Mouse (Mus musculus): ENCODE data around the gene Ttc38. TPM values are rescaled to one million over a fixed set of nuclear protein-coding genes. Genes with fewer than 3 reads are reported as not detected.

The Ttc38 gene
- 8.5 and 10.0 TPM in 2 replicates for polyA plus RNA-seq (2015; fragmentation: Nextera tagmentation; extraction: Ambion mirVana)

DNA sequence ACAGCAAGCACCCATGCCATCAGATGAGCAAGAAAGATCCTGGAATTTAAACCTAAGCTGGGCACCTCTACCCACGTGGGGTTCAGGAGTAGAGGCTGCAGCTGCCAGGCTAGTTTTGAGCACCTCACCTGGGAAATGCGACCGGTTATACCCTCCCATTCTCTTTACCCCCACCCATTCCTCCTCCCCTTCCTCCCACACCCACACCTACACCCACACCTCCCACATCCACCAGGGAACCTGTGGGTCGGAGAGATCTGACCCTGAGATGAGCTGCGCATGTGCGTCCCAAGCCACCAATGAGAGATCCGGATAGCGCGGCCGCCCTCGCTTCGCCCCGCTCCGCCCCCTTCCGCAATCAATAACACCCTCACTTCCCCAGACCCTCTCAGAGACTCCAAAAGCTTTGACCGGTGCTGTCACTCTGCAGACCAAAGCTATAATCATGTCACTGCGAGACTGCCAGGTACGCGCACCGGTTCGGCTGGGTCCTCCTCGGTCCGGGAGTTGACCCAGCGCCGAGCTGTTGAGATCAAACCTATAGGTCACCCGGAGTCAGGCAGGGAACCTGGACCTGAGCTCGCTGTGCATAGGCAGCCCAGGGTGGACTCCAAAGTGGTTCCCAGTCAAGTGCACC, at the start of gene Ttc38:
Gene Ttc38, plus strand, starts transcription at position 353 of the 637 bp plus-strand sequence.
- under 1% methylated on average over 27 of the region's 27 CpGs for WGBS
- Histone ChIP-seq H3K4me3 (replicated peaks) (peak within 1 kb of the TSS; percentile 55), H3K36me3 (no peaks in the 10 kb centered on the region), H3K4me2 (replicated peaks) (peak within 1 kb of the TSS; percentile 86), H3K27me3 (replicated peaks) (no peaks in the 10 kb centered on the region), H3K4me1 (replicated peaks) (peaks cover 7% of the 10 kb centered on the region; the same call in 1 of the 2 replicates), H3K9me3 (no peaks in the 10 kb centered on the region), H3K27ac (no peak within 1 kb of the TSS; the same call in 1 of the 2 replicates), H3K9ac (peak within 1 kb of the TSS; percentile 59)
- peak; percentile 95 for ATAC-seq

DNA sequence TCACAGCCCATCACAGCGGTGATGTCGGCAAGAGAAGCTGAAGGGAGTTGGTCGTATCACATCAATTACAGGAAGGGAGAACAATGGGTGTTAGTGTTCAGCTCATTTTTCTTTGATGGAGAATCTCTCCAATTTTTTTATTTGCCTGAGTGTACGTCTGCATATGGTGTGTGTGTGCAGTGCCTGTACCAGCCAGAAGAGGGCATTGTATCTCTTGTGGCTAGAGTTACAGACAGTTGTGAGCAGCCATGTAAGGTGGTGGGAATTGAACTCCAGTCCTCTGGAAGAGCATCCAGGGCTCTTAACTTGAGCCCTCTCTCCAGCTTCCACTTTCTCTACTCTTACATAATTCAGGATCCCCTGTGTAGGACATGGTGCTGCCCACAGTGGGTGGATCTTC, 49.0 kb upstream of the Ttc38 start:
- WGBS, result 87% methylated on average over 4 of the region's 4 CpGs
- no peak for ATAC-seq
- Histone ChIP-seq H3K4me3 (replicated peaks) (no peak overlapping the region), H3K27me3 (replicated peaks) (no peaks in the 10 kb centered on the region), H3K4me2 (replicated peaks) (no peak overlapping the region), H3K9me3 (no peaks in the 10 kb centered on the region), H3K27ac (no peak overlapping the region), H3K4me1 (replicated peaks) (no peaks in the 10 kb centered on the region), H3K9ac (no peak overlapping the region), H3K36me3 (no peaks in the 10 kb centered on the region)

DNA sequence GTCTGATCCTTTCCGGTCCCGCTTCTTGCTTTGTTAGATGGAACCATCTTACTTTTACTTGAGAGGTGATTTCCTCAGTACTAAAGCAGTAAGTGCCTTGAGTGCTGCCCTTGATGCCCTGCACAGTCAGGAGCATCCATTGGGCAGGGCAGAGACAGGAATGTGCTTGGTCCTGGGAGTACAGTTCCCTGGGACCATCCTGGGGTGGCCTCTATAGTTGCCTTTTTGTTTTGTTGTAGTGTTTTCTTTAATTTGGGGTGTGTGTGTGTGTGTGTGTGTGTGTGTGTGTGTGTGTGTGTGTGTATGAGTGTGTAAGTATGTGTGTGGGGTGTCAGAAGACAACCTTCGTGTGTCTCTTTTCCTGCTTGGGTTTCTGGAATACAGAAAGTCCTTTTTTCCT, 47.8 kb upstream of the Ttc38 start:
- no peak overlapping the region for H3K9ac ChIP-seq
- H3K36me3 ChIP-seq, result no peaks in the 10 kb centered on the region
- no peaks in the 10 kb centered on the region for H3K9me3 ChIP-seq
- ATAC-seq, result no peak
- H3K4me2 ChIP-seq (replicated peaks), result no peak overlapping the region
- WGBS, result 89% methylated on average over 3 of the region's 3 CpGs
- no peaks in the 10 kb centered on the region for H3K27me3 ChIP-seq (replicated peaks)
- no peak overlapping the region for H3K27ac ChIP-seq
- H3K4me3 ChIP-seq (replicated peaks), result no peak overlapping the region
- H3K4me1 ChIP-seq (replicated peaks), result no peaks in the 10 kb centered on the region

DNA sequence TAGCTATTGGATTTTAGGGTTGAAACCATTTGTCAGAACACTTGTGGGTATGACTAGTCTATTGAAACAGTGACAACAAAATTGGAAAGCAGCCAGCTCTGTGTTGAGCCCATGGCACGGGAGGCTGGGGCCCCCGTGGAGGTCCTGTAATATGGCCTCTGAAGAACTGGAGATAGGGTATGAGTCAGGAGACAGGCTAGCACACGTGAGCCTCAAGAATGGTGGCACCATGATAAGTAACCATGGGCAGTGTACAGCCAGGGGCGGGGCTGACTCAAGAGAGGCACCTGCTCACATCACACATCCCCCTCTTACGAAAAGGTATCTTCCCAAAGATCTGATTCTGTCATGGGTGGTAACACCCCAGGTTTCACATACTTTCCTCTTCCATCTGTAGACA, 45.4 kb upstream of the Ttc38 start:
- Histone ChIP-seq H3K4me1 (replicated peaks) (no peaks in the 10 kb centered on the region), H3K9ac (no peak overlapping the region), H3K27ac (no peak overlapping the region), H3K4me3 (replicated peaks) (no peak overlapping the region), H3K27me3 (replicated peaks) (no peaks in the 10 kb centered on the region), H3K36me3 (no peaks in the 10 kb centered on the region), H3K4me2 (replicated peaks) (no peak overlapping the region), H3K9me3 (no peaks in the 10 kb centered on the region)
- WGBS, result 64% methylated on average over 5 of the region's 5 CpGs
- ATAC-seq, result peak; percentile 80

DNA sequence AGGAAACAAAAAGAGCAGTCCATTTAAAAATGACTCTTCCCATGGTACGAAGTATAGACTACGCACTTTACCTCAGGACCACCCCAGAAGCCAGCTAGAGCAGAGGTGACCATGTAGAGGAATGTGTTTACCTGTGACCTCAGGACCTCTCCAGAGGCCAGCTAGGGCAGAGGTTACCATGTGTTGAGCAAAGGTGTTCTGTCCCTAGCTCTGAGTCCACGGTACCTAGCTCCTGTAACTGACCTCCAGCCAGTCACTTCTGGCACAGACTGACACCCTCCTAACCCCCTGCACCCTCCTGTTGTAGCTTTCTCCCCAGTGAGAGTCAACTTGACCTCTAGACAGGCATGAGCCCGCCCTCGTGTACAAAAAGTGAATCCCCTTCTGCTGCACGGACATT, 44.6 kb upstream of the Ttc38 start:
- no peaks in the 10 kb centered on the region for H3K27me3 ChIP-seq (replicated peaks)
- H3K9ac ChIP-seq, result no peak overlapping the region
- no peaks in the 10 kb centered on the region for H3K4me1 ChIP-seq (replicated peaks)
- ATAC-seq, result no peak
- H3K4me3 ChIP-seq (replicated peaks), result no peak overlapping the region
- WGBS, result 88% methylated on average over 6 of the region's 6 CpGs
- H3K9me3 ChIP-seq, result no peaks in the 10 kb centered on the region
- H3K27ac ChIP-seq, result no peak overlapping the region
- no peak overlapping the region for H3K4me2 ChIP-seq (replicated peaks)
- no peaks in the 10 kb centered on the region for H3K36me3 ChIP-seq

DNA sequence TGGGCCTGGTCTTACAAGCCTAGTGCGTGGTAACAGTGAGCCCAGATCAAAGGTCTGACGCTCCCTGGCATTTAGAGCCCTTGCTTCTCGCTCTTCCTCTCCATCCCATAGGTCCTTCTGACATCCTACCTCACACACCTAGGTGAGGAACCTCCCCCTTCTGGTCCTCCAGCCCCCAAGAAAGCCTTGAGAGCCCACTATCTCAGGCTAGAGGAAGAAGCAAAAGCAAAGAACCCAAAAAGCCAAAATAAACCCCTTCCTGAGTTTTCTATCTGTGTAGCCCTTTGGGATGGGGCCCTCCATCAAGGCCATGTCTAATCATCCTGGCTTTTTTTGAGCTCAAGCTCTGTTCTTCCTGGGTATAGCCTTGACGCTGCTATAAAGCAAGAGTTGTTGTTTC, 44.1 kb upstream of the Ttc38 start:
- Histone ChIP-seq H3K36me3 (no peaks in the 10 kb centered on the region), H3K4me1 (replicated peaks) (no peaks in the 10 kb centered on the region), H3K4me2 (replicated peaks) (no peak overlapping the region), H3K27ac (no peak overlapping the region), H3K4me3 (replicated peaks) (no peak overlapping the region), H3K27me3 (replicated peaks) (no peaks in the 10 kb centered on the region), H3K9me3 (no peaks in the 10 kb centered on the region), H3K9ac (no peak overlapping the region)
- no peak for ATAC-seq
- 90% methylated on average over 4 of the region's 4 CpGs for WGBS

DNA sequence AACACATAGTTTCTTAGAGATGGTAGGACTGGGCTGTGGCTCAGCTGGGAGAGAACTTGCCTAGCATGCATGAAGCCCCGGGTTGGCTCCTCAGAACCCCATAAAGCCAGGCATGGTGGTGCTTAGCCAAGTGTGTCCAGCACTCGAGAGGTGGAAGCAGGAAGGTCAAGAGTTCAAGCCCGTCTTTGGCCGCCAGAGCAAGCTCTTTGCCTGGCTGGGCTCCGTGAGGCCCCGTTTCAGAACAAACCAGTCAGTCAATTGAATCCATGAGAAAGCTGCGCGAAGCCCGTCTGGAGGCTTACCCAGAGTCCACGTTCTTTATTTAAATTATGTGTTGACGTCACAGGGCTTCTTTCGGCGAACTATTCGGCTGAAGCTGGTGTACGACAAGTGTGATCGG, 43.5 kb upstream of the Ttc38 start:
- Histone ChIP-seq H3K4me3 (replicated peaks) (no peak overlapping the region), H3K36me3 (no peaks in the 10 kb centered on the region), H3K9ac (no peak overlapping the region), H3K27ac (no peak overlapping the region), H3K4me2 (replicated peaks) (no peak overlapping the region), H3K27me3 (replicated peaks) (no peaks in the 10 kb centered on the region), H3K9me3 (no peaks in the 10 kb centered on the region), H3K4me1 (replicated peaks) (no peaks in the 10 kb centered on the region)
- 74% methylated on average over 16 of the region's 16 CpGs for WGBS
- no peak for ATAC-seq

DNA sequence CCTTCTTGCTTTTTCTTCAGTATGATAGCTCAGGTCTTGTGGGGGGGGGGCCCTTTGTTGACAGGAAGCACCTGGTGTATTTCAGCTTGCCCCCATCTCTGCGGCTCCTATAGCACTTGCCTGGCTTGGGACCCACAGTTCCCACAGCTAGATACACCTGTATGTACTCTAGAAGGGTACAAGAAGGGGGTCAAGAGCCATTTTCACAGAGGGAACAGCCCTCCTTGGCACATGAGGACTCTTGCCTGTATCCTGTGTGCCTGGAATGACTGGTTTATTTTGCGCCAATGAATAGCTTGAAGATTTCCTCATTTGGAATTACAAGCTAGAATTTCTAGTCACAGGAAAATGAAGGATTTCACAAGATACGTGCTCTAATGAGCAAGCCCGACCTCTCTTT, 40.7 kb upstream of the Ttc38 start:
- Histone ChIP-seq H3K27ac (no peak overlapping the region), H3K27me3 (replicated peaks) (no peaks in the 10 kb centered on the region), H3K4me3 (replicated peaks) (no peak overlapping the region), H3K9me3 (no peaks in the 10 kb centered on the region), H3K9ac (no peak overlapping the region), H3K36me3 (no peaks in the 10 kb centered on the region), H3K4me1 (replicated peaks) (no peaks in the 10 kb centered on the region), H3K4me2 (replicated peaks) (no peak overlapping the region)
- ATAC-seq, result no peak
- WGBS, result 89% methylated on average over 4 of the region's 4 CpGs

- Histone ChIP-seq H3K4me3 (replicated peaks) (no peak overlapping the region), H3K27ac (no peak overlapping the region), H3K9ac (no peak overlapping the region), H3K9me3 (no peaks in the 10 kb centered on the region), H3K4me2 (replicated peaks) (no peak overlapping the region), H3K4me1 (replicated peaks) (no peaks in the 10 kb centered on the region), H3K36me3 (no peaks in the 10 kb centered on the region), H3K27me3 (replicated peaks) (no peaks in the 10 kb centered on the region)
- 75% methylated on average over 1 of the region's 1 CpGs for WGBS
- no peak for ATAC-seq
Measured at GRCm38 (mm10) chr15:85792819-85793218, 39.3 kb upstream of the Ttc38 start.

- Histone ChIP-seq H3K27me3 (replicated peaks) (no peaks in the 10 kb centered on the region), H3K4me3 (replicated peaks) (no peak overlapping the region), H3K4me2 (replicated peaks) (no peak overlapping the region), H3K27ac (no peak overlapping the region), H3K9me3 (no peaks in the 10 kb centered on the region), H3K9ac (no peak overlapping the region), H3K4me1 (replicated peaks) (no peaks in the 10 kb centered on the region), H3K36me3 (0 out of 2 replicates have a peak, but pooled peaks cover 3% of the 10 kb centered on the region)
- ATAC-seq, result no peak
- 79% methylated on average over 6 of the region's 6 CpGs for WGBS
Measured at GRCm38 (mm10) chr15:85795516-85795915, 36.6 kb upstream of the Ttc38 start.

- H3K4me3 ChIP-seq (replicated peaks), result no peak overlapping the region
- H3K9ac ChIP-seq, result no peak overlapping the region
- H3K4me2 ChIP-seq (replicated peaks), result no peak overlapping the region
- H3K9me3 ChIP-seq, result no peaks in the 10 kb centered on the region
- H3K4me1 ChIP-seq (replicated peaks), result no peaks in the 10 kb centered on the region
- ATAC-seq, result no peak
- 93% methylated on average over 8 of the region's 8 CpGs for WGBS
- 0 out of 2 replicates have a peak, but pooled peaks cover 3% of the 10 kb centered on the region for H3K36me3 ChIP-seq
- H3K27ac ChIP-seq, result no peak overlapping the region
- no peaks in the 10 kb centered on the region for H3K27me3 ChIP-seq (replicated peaks)
Measured at GRCm38 (mm10) chr15:85798676-85799075, 33.4 kb upstream of the Ttc38 start.

DNA sequence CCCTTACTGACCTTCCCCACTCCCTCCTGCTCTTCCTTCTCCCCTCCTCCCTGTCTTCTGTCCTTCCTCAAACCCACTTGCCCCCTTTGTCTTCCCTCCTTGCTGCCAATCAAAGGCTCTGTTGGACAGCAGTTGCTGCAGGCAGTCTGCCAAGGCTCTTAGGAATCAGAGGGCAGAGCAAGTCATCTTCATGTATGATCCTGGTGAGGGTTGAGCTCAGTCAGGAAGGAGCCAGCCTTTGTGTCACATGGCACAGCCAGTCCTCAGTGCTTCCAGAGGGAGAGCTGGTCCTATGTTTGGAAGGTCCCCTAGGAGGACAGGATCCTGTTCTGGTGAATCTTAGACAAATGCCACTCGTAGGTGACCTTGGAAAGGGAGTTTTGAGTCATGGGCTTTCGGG, 29.2 kb upstream of the Ttc38 start:
- H3K27ac ChIP-seq, result no peak overlapping the region
- no peak for ATAC-seq
- no peaks in the 10 kb centered on the region for H3K4me1 ChIP-seq (replicated peaks)
- H3K4me2 ChIP-seq (replicated peaks), result no peak overlapping the region
- no peak overlapping the region for H3K4me3 ChIP-seq (replicated peaks)
- H3K9me3 ChIP-seq, result no peaks in the 10 kb centered on the region
- H3K9ac ChIP-seq, result no peak overlapping the region
- 0 out of 2 replicates have a peak, but pooled peaks cover 3% of the 10 kb centered on the region for H3K36me3 ChIP-seq
- WGBS, result 83% methylated on average over 2 of the region's 2 CpGs
- no peaks in the 10 kb centered on the region for H3K27me3 ChIP-seq (replicated peaks)

DNA sequence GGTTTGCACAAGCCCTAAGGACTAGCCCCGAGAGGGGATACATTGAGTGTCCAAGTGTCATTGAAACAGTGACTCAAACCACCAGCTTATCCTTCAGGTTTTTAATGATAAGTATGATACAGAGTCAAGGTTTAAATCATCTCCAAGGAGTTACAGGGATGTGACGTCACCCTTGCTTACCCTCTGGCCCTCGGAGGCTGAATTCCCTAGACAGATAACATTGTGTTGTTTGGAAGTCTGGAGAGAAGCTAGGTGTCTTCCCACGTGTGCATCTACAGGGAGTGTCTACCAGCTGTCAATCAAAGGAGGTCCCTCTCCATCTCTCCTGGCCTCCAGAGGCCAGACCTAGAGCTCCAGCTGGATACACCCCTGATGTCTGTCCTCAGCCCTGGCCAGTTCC, 25.2 kb upstream of the Ttc38 start:
- Histone ChIP-seq H3K4me3 (replicated peaks) (no peak overlapping the region), H3K4me2 (replicated peaks) (no peak overlapping the region), H3K9ac (no peak overlapping the region), H3K9me3 (no peaks in the 10 kb centered on the region), H3K4me1 (replicated peaks) (peaks cover 12% of the 10 kb centered on the region), H3K27me3 (replicated peaks) (no peaks in the 10 kb centered on the region), H3K27ac (no peak overlapping the region), H3K36me3 (no peaks in the 10 kb centered on the region)
- 69% methylated on average over 4 of the region's 4 CpGs for WGBS
- no peak for ATAC-seq
